Comparison of ENCODE assay signal across 7 mouse cellular contexts in the genomic region with DNA sequence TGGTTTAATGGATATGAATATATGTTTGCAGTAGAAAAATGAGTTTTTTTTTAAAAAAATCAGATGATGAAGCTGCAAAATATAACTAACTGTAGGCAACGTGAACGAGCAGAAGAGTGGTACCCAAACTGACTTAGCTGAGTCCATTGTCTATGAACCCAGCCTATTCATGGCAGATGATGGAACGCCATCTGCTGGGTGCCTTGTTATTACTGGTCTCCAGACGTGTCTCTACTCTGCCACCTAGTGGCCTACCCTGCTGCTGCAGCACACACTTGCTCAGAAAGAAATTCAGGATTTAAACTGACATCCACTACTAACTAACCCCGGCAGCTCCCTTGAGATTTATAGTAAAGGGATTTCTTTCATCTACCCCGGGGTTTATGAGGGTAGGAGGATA.
DNase-seq lines count a peak whose midpoint lies in the region; ATAC-seq and TF ChIP-seq lines count a peak whose summit lies in the region.

No protein-coding gene starts in this region.

- peak; percentile 99; the same call in 1 of the 2 replicates for TF ChIP-seq CTCF in small intestine, adult 2 months (IDR thresholded peaks at IDR 0.05; ENCODE audit: extremely low read depth, insufficient read length, insufficient replicate concordance, low read depth, low read length)

- WGBS in midbrain, embryonic 13.5 days, result 16% methylated on average over 6 of the region's 6 CpGs
- WGBS in small intestine, adult 2 months, result 2% methylated on average over 6 of the region's 6 CpGs

- no peak for TF ChIP-seq POLR2A in small intestine, adult 2 months (IDR thresholded peaks at IDR 0.05; ENCODE audit: low read depth, low read length)

- H3K36me3 ChIP-seq in midbrain, embryonic 13.5 days, result no peaks in the 10 kb centered on the region
- H3K36me3 ChIP-seq in small intestine, adult 2 months (ENCODE audit: control insufficient read depth, insufficient read depth, low read length), result no peaks in the 10 kb centered on the region

- peak; percentile 82 for ATAC-seq in frontal cortex, adult (ENCODE audit: low TSS enrichment)
- ATAC-seq in midbrain, embryonic 13.5 days, result 0 out of 2 replicates have a peak, but pooled peaks have one; percentile 57

- no peaks in the 10 kb centered on the region for H3K27me3 ChIP-seq in midbrain, embryonic 13.5 days
- no peaks in the 10 kb centered on the region for H3K27me3 ChIP-seq in small intestine, adult 2 months (ENCODE audit: control insufficient read depth, insufficient read depth, low read length)

- DNase-seq in R1 (ENCODE audit: low read depth, low spot score), result peak; percentile 85
- peak; percentile 68 to 72 for DNase-seq in cerebellum, adult 18-20 months
- peak; percentile 88 for DNase-seq in hindlimb bud, embryonic 11.5 days (ENCODE audit: extremely low spot score, low read depth, low spot score)
- peak; percentile 40 to 94 for DNase-seq in left cerebral cortex, adult 9 months (ENCODE audit: low spot score in 2 of 2)

- no peak overlapping the region for H3K27ac ChIP-seq in midbrain, embryonic 13.5 days
- H3K27ac ChIP-seq in small intestine, adult 2 months (ENCODE audit: insufficient read depth, low read depth, low read length), result no peak overlapping the region

- no peak overlapping the region for H3K9ac ChIP-seq in midbrain, embryonic 13.5 days (replicated peaks)

- no peaks in the 10 kb centered on the region for H3K9me3 ChIP-seq in midbrain, embryonic 13.5 days

- H3K4me3 ChIP-seq in midbrain, embryonic 13.5 days (replicated peaks), result no peak overlapping the region
- H3K4me3 ChIP-seq in small intestine, adult 2 months (ENCODE audit: low read depth, low read length), result no peak overlapping the region

- no peak overlapping the region for H3K4me2 ChIP-seq in midbrain, embryonic 13.5 days (replicated peaks)

- H3K4me1 ChIP-seq in midbrain, embryonic 13.5 days (replicated peaks), result no peaks in the 10 kb centered on the region
- H3K4me1 ChIP-seq in small intestine, adult 2 months (ENCODE audit: control insufficient read depth, insufficient read depth, insufficient read length, low read length), result no peaks in the 10 kb centered on the region
